Mouse (Mus musculus) brain, embryonic 18.5 days (tissue): ENCODE results near the gene Greb1.

Source experiments
- DNase-seq: peaks from one replicate; pipeline ENCODE4 v3.0.0-alpha.2; 2012; ENCODE audit warnings: low read depth, low spot score

Greb1 gene

GRCm38 (mm10) chr12:16694783-16695182 lies 105.9 kb downstream of the Greb1 start:
- no peak for DNase-seq

- DNase-seq, result no peak
Observed at GRCm38 (mm10) chr12:16690631-16691030, 110.1 kb downstream of the Greb1 start.

DNA sequence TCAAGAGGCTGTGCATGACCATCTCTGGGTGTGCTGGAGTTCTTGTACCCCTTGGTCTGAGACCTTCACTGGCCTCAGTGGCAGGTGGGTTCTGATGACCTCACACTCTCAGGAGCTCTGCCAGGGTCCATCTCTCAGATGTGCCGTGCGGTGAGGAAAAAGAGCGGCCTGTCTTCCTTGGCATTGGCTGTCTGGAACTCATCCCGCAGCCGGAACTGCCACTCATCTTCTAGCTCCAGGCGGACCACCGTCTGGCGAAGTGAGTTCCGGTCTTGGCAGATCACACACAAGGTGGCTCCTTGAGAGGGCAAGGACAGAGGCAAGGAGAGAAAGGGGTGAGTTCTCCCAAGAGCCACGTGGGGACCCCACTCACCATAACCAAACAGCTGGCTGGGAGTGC lies 128.4 kb downstream of the Greb1 start:
- DNase-seq, result no peak

DNA sequence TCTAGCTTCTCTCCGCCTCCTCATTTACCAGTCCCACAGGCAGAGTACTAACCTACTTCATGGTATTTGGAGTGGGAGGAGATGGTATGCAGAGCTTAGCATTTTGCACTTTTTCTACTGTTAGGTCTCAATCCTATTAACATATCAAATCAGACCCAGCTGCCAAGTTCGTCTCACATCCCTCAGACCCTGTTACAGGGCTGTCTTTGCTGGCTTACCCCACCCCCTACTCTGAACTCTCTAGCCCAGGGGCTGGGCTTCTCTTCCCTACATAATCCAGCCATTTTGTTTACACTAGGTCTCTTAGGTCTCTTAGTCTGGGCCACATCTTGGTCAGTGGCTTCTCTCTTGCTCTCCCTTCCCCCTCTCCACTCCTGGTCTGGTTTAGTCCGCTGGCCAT lies 131.5 kb downstream of the Greb1 start:
- no peak for DNase-seq

DNA sequence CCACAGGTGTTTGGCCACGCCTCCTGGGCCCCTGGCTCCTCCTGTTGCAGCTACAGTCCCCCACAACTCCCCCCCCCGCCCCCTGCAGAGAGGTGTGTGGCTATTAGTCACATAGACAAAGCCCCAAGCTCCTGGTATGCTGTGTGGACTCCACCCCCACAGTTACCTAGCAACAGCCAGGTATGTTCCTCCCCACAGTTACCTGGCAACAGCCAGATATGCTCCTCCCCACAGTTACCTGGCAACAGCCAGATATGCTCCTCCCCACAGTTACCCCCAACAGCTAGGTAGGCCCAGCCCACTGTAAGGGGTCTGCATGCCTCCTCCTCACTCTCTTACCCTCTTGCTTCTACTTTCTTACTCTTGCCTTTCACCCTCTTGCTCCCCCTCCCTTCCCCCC lies 135.7 kb downstream of the Greb1 start:
- DNase-seq, result no peak

GRCm38 (mm10) chr12:16662955-16663585 lies 137.6 kb downstream of the Greb1 start:
- DNase-seq, result no peak

GRCm38 (mm10) chr12:16661936-16662335 lies 138.8 kb downstream of the Greb1 start:
- no peak for DNase-seq

- no peak for DNase-seq
Observed at GRCm38 (mm10) chr12:16661459-16661858, 139.2 kb downstream of the Greb1 start.

DNA sequence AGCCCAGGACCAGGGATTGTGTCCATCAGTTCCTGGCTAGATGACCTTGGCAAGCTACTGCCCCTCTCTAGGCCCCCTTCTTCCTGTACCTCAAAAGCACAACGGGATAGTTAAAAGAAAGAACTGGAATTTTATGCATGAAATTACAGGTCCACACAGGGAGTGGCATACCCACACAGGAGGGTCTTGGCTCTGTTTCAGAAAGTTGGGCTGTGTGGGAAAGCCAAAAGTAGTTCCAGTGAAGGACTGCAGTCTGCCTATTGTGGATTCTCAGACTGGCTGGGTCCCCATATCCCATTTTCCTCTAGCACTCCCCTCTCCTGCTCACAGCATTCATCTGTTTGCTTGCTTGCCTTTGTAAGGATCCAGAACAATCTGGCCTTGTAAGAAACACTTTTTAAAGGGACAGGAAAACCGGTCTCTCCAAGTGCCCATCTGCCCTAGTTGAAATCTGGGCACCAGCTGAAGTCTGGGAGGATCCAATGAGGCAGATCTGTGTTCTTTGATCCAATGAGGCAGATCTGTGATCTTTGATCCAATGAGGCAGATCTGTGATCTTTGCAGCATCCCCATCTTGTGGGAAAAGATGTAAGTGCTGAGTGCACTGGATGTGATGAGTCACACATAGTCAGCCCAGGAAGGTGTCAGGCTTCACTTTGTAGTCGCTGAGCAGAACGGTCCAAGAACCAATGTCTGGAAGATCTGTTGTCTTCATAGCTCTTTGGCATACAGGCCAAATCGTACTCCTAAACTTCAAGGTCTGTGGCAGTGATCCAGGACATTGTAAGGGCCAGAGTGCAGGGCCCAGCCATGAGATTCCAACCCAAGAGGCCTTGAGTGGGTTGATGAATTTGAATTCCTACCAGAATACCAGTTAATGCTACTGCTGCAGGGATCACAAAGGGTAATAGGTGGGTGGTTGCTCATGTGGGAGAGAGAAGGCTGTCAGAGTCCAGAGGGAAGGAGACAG lies 143.5 kb downstream of the Greb1 start:
- no peak for DNase-seq

- no peak for DNase-seq
Observed at GRCm38 (mm10) chr12:16655604-16656003, 145.1 kb downstream of the Greb1 start.

DNA sequence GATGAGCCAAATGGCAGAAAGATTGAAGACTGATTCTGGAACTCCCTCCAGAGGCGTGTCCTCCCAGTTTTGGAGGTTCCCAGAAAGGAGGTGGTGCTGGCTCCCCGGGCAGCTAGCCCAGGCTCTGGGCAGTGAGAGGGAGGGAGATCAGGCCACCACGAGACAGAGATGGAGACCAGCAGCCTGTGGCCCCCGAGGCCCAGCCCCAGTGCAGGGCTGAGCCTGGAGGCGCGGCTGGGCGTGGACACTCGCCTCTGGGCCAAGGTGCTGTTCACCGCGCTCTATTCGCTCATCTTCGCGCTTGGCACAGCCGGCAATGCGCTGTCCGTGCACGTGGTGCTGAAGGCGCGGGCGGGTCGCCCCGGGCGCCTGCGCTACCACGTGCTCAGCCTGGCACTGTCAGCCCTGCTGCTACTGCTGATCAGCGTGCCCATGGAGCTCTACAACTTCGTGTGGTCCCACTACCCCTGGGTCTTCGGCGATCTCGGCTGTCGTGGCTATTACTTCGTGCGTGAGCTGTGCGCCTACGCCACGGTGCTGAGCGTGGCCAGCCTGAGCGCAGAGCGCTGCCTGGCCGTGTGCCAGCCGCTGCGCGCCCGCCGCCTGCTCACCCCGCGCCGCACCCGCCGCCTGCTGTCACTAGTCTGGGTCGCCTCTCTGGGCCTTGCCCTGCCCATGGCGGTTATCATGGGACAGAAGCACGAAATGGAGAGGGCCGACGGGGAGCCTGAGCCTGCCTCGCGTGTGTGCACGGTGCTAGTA lies 147.2 kb downstream of the Greb1 start, which contains the start of gene Ntsr2:
Ntsr2 (plus strand) TSS at position 51 of the 762 bp plus-strand sequence.
- no peak for DNase-seq

DNA sequence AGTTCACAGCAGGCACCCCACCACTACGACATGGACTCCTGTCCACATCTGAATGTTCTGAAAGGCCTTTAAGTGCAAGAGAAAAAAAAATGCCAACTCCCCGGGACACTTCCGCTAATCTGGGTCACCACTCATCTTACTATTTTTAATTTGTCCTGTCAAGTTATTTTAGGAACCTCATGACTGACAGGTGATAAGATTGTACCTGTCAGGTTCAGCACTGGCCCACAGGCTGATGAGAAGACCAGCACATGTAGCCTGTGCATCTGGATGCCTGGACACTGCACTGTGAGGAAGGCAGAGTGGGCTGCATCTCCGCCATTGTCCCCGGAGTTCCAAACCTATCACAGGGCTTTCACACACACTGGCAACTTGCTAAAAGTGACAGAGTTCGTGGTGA lies 150.9 kb downstream of the Greb1 start:
- DNase-seq, result no peak

- no peak for DNase-seq
Observed at GRCm38 (mm10) chr12:16648273-16648672, 152.4 kb downstream of the Greb1 start.

DNA sequence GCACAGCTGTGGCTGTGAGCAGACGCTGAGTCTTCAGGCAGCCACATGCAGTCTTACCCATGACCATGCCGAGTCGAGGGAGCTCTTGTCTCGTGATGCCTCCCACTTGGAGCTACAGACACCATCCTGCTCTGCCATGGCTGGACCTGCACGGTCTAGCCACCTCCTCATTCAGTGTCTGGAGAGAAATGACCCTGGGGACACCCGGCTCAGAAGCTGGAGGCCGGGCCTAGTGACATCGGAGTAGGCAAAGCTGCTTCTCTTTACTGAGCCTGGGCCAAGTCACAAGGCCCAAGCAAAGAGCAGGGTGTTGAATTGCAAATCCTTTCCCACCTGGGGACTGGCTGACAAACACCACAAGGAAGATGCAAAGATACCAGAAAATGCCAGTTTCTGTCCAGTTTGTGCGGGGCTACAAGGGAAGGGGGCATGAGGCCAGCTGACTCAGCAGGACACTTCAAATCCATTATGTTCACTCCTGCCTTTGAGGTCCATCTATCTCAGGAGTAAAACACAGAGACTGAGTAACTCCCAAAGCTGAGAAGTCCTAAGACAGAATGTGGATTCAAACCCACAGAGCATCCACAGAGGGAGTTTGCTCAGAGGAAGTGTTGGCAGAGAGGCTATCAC lies 153.8 kb downstream of the Greb1 start:
- DNase-seq, result no peak

GRCm38 (mm10) chr12:16644698-16645097 lies 156.0 kb downstream of the Greb1 start:
- DNase-seq, result no peak

DNA sequence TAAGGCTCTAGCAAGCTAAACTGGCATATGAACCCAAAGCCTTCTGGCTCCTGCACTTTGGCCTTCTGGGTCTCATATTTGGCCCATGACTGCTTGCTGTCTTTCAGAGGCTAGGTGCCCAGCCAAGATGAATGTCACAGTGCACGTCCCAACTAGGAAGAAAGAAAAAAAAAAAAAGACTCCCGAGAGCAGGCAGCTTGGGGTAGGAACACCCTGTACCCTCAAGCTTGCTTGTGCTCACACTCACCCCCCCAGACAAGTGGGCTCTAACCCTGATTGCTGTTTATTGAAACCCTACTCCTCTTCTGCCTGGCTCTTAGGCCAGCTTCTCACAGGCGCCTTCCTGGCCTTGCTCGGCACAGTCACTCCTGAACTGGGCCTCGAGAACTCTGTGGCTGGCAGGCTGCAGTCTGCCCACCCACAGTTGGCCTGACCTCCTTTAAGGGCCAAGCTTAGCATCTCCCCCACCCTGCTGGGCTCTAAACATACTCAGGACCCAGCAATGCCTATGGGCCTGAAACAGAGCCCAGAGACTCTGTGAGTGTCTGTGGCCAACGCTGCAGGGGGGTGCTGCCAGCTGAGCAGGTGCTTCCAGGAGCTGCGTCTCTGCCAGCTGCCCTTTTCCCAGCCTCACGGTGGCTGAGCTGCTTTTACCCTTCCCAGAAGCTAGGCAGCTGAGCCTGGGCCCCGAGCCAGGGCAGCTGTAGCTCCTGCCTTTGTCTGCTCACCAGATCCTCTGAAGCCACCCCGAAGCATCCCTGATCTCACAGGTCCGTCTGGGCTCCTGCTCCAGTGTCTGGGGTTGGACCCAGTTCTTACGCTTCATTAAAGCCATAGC lies 157.0 kb downstream of the Greb1 start:
- no peak for DNase-seq

DNA sequence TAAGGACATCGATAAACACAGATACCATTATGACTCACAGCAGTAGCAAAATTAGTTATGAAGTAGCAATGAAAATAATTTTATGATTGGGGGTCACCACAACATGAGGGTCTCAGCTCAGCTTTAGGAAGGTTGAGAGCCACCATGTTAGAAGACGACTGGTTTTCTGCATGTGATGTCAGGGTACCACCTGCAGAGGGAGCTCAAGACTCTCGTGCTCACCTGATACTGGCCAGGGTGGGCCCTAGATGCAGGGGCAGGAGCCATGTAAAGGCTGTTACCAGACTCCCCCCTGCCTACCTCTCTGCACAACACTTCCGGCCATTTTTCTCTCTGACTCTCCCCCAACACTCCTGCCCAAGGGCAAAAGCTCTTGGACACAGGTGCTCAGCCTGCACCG lies 158.7 kb downstream of the Greb1 start:
- DNase-seq, result no peak

GRCm38 (mm10) chr12:16640075-16640474 lies 160.6 kb downstream of the Greb1 start:
- no peak for DNase-seq

DNA sequence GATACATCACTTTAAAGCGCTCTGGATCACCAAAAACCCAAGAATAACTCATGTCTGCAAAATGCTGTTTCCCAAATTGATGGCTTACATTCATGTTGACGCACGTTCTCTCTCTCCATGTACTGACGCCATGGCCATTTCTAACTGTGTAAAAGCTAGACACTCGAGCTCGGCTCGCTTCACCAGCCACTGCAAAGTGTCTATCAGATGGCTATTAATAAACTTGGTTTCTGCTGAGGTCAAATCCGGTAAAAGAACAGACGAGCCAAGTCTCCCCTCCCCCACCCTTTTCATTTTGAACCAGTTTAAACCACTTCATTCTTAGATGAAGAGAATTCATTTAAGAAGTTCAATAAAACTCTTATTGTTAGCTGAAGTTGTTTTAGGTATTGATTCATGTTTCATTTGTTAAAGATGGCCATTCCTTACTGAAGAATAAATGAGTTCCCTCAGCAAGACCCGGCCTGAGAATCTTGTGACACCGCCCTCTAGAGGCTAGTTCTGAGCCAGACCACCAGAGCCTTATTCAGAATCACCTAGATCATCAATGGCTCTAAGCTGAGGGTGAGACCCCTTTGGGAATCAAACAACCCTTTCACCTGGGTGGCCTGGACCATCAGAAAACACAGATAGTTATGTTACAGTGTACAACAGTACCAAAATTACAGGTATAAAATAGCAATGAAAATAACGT lies 161.5 kb downstream of the Greb1 start:
- no peak for DNase-seq

DNA sequence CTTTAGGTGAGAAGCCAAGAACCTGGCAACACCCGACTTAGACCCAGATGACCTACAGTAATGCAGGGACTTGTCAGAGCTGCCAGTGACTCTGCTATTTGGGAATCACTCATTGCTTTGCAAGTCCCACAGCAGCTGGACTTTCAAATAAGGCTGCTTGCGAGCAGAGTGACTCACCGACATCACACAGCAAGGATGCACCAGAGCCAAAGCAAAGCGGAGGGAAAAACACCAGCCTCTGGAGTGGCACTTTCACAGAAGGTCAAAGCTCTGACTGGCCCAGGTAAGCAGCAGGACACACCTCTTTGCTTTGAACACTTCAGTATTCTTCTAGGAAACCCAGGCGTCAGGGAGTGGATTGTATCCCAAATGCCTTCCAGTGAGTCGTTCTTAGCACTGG lies 164.9 kb downstream of the Greb1 start:
- DNase-seq, result no peak
